Mouse (Mus musculus): ENCODE results near the gene Gm9789. TPM values are rescaled to one million over a fixed set of nuclear protein-coding genes. Genes with fewer than 3 reads are reported as not detected.
"Not testable (repeated sequence)": the region's sequence is repeated elsewhere in the genome, so short reads cannot be mapped to it uniquely, and the experiment has no call there.

Gm9789 gene
- not detected for total RNA-seq (2021)
- long read RNA-seq, experiment 1, result 0 reads
- long read RNA-seq, experiment 2, result 0 reads

- DNase-seq (ENCODE audit: low spot score in 2 of 2), result no peak
Observed at GRCm38 (mm10) chr16:89157652-89158051, at the start of gene Gm9789. TSS of gene Gm9789 (plus strand) at chr16:89157952.

GRCm38 (mm10) chr16:89140551-89140950 lies 17.2 kb upstream of the Gm9789 start, which contains the start of gene Gm6358:
TSS of gene Gm6358 (plus strand) at chr16:89140851.
- no peak for DNase-seq (ENCODE audit: low spot score in 2 of 2)

- DNase-seq (ENCODE audit: low spot score in 2 of 2), result no peak
Observed at GRCm38 (mm10) chr16:89150786-89151185, 7.0 kb upstream of the Gm9789 start, which contains the start of gene Gm10061. TSS of gene Gm10061 (plus strand) at chr16:89151086.

- not testable (repeated sequence) for DNase-seq (ENCODE audit: low spot score in 2 of 2)
Observed at GRCm38 (mm10) chr16:89169190-89169589, 11.4 kb downstream of the Gm9789 start, which contains the start of gene Gm7735. TSS of gene Gm7735 (plus strand) at chr16:89169490.

GRCm38 (mm10) chr16:89174435-89174834 lies 16.7 kb downstream of the Gm9789 start, which contains the start of gene 1110057P08Rik:
TSS of gene 1110057P08Rik (plus strand) at chr16:89174735.
- no peak for DNase-seq (ENCODE audit: low spot score in 2 of 2)

- DNase-seq (ENCODE audit: low spot score in 2 of 2), result no peak
Observed at GRCm38 (mm10) chr16:89188621-89189020, 30.9 kb downstream of the Gm9789 start.

GRCm38 (mm10) chr16:89205561-89205960 lies 47.8 kb downstream of the Gm9789 start, which contains the start of gene Krtap20-2:
TSS of gene Krtap20-2 (plus strand) at chr16:89205861.
- DNase-seq (ENCODE audit: low spot score in 2 of 2), result no peak

Other genes with a start within 250 kb of the Gm9789 start
- not detected for gene Krtap19-9b, start 225.7 kb upstream of the Gm9789 start, total RNA-seq (2021)
- not detected for gene Krtap16-3, start 195.1 kb upstream of the Gm9789 start, total RNA-seq (2021)
- gene Krtap22-2, start 147.2 kb upstream of the Gm9789 start, total RNA-seq (2021), result not detected
- gene Gm10229, start 142.7 kb upstream of the Gm9789 start, total RNA-seq (2021), result not detected
- gene Krtap6-1, start 126.3 kb upstream of the Gm9789 start, total RNA-seq (2021), result not detected
- not detected for gene Gm10228, start 116.5 kb upstream of the Gm9789 start, total RNA-seq (2021)
- gene Krtap6-5, start 110.1 kb upstream of the Gm9789 start, total RNA-seq (2021), result not detected
- gene 1110025L11Rik, start 94.0 kb upstream of the Gm9789 start, total RNA-seq (2021), result not detected
- gene Krtap6-3, start 73.9 kb upstream of the Gm9789 start, total RNA-seq (2021), result not detected
- not detected for gene Gm6358, start 17.1 kb upstream of the Gm9789 start, total RNA-seq (2021)
- gene Gm10061, start 6.9 kb upstream of the Gm9789 start, total RNA-seq (2021), result not detected
- not detected for gene Gm7735, start 11.5 kb downstream of the Gm9789 start, total RNA-seq (2021)
- not detected for gene 1110057P08Rik, start 16.8 kb downstream of the Gm9789 start, total RNA-seq (2021)
- not detected for gene Krtap20-2, start 47.9 kb downstream of the Gm9789 start, total RNA-seq (2021)
- not detected for gene Krtap21-1, start 245.9 kb downstream of the Gm9789 start, total RNA-seq (2021)